Mouse (Mus musculus) gonadal fat pad, adult 2 months (tissue): ENCODE measurements around the gene Nectin1. TPM values are rescaled to one million over a fixed set of nuclear protein-coding genes. Genes with fewer than 3 reads are reported as not detected.
A peak's percentile ranks its signal among the peaks of the same experiment; 100 is the strongest.

Experiments used
- DNase-seq: peaks from one replicate; pipeline ENCODE4 v3.0.0-alpha.2; 2012; ENCODE audit warnings: low read depth
- polyA plus RNA-seq: library from polyadenylated mRNA; depleted of rRNA; stranded (reverse); fragments of >200 nt; gene quantifications from 2 replicates; pipeline ENCODE4 v1.2.3, GENCODE M21; 2012; rRNA removed

Gene Nectin1
- 6.7 and 10.8 TPM in 2 replicates for polyA plus RNA-seq

DNA sequence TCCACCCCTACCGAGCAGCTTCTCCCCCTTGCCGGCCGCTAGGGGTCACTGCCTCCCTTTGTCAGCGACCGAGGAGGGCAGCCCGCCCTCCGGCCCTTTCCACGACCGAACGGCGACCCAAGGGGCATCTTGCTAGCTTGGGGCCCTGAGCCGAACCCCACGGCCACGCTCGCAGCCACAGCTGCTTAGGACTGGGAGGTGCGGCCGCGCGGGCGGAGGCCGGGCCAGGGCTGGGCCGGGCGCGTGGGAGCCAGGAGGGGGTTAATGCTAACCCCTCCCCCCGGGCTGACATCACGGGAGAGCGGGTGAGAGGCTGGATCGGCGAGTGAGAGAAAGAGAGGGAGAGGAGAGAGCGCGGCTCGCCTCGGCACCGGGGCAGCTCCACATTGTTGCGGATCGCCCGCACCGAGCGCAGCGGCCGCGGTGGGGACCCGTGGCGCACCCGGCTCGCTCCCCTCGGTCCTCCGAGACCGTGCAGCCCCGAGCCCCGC, at the start of gene Nectin1:
Nectin1 (plus strand) TSS at position 338 of the 491 bp plus-strand sequence.
- no peak for DNase-seq

DNA sequence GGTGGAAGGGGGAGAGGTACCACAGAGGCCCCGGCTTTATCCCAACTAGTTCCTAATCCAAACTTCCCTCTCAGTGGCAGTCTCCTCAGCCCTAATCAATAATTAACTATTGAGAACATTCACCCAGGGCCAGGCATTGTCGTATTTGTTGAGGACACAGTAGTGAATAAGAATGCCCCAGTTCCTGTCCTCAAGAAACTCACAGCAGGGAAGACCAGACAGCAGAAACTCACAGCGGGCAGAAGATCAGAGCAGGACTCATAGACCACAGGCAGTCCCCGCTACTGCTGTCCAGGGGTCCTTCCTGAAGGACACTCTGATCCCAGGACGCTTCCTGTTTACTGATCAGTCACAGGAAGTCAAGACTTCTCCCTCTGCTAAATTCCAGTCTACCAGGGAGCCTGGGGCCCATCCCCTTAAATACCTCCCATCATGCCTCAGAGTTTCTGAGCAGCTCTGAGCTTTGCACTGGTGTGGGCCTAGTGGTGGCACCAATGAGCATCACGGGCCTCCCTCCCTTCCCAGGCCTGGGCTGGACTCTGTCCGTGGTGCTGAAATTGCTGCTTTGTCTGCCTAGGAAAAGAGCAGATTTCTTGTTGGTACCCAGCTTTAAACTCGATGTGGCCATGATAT, 45.6 kb upstream of the Nectin1 start:
- no peak for DNase-seq

DNA sequence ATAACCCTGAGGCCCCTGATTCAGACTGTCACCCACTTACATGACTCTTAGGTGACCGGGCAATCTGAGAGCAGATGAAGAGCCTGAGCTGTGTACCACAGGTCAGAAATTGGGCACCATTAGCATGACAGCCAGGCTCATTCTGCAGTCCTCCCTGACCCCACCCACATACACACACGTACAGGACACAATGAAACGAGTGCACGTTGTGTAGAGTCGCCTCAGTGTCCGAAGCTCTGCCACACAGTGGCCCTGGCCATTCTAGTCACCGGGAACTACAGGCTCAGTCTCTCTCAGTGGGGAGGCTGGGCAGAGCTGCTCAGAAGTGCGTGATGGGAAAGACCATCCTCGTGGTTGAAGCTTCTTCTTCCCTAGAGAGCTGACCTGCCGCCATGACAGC, 44.9 kb upstream of the Nectin1 start:
- DNase-seq, result no peak

DNA sequence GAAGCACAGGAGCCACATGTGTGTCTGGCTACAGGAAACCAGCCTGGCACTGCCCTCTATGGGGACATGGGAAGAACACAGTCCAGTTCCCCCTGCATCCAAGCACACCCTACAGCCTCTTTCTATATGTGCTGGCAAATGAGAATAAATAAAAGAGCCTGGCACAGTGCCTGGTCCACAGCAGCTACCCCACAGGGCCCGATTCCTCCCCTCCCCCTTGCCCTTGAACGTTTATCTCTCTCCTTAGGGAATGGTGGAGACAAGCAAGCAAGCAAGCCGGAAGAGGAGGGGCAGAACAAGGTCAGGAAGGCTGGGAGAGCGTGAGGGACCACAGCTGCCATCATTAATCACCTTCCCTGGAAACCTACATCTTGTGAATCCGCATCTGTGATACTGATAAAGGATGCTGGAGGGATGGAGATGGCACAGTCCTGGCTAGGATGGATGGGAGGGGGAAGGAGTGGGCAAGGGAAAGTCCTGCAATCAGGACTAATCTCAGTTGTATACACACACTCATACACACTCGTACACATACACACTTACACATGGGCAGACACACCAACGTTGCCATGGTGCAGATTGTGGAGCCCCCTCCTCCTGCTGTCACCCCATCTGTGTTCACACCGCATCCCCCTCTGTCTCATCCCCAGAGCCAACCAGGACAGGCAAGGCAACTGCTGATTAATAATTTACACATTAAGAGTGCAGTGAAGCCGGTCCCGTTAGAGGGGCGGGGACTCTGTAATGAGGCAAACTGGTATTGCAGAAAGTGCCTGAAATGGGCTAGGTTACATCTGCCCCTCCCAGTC, 44.2 kb upstream of the Nectin1 start:
- no peak for DNase-seq

DNA sequence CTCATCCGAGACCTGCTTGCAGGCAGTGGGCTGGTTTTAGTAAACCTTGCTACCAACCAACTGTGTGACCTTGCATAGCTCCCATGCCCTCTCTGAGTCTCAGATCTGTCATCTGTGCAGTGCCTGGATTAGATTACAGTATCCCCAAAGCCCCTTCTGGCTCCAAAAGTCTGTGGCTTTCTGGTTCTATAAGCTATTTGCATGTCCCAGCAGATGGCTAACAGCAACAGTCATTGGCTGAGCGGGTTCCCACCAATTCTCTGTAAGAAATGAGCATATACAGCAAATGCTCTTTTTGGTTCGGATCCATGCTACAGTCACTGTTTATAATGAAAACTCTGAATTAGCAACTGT, 43.6 kb upstream of the Nectin1 start:
- DNase-seq, result no peak

DNA sequence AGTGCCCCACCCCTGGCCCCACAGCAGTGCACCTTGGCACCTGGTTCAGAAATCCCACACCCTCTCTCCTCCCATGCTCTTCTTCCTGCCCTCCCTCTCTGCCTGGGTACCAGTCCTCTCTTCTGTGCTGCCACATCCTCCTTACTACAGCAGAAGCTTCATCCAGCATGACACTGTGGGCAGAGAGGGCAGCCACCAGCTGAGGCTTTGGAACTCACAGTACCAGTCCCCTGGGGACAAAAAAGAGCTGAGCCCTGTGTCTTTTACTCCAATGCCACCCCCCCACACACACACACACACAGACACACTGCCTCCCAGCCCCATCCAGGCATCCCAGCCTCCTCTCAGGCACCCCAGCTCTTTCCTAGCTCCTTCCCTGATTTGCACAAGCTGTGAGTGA, 42.0 kb upstream of the Nectin1 start:
- DNase-seq, result no peak

DNA sequence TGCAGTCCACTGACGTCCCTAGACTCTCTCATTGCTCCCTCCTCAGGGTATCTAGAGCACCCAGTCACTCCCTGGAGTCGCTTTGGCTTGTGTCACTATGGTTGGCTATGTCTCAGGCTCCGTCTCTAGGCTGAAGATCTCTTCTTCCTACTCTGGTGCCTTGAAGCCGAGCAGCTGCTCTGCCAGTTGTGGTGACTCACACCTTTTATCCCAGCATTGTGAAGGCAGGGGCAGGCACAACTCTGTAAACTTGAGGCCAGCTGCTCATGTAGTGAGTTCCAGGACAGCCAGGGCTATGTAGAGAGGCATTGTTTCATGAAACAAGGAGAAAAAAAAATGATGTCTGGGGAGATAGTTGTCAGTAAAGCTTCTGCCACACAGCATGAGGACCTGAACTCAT, 36.2 kb upstream of the Nectin1 start:
- DNase-seq, result no peak

DNA sequence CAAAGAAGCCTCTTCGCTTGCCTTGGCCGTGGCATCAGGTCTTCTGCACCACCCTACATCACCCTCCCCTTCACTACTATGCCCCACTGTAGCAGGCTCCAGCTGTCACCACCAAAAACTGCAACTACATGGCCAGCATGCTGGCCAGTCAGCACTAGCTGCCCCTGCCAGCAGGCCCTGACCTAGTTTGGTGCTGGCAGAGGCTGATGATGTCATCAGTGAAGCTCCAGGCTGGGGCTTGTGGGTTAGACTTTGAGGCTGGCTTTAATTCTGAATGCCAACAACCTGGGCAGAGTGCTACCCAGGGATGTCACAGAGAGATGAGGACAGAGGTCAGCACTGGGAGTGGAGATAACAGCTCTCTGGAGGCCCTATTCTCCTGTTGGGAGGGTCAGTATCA, 35.1 kb upstream of the Nectin1 start:
- no peak for DNase-seq

DNA sequence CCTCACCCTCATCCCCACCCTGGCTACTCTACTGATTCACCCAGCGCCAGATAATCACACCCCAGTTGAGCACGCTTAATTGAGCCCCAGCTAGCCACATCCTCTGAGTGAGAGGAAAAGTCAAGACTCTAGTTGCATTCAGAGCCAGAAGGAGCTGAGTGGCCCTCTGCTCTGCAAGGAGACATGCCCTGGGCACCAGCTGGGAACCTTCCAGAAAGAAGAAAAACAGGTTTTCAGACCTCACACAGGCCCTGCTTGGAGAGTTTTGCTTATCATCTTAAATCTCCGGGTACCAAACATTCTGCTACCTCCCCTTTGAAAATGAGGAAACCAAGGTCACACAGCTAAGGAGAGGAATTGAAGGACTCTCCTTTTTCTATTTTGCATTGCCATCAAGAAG, 30.4 kb upstream of the Nectin1 start:
- no peak for DNase-seq

DNA sequence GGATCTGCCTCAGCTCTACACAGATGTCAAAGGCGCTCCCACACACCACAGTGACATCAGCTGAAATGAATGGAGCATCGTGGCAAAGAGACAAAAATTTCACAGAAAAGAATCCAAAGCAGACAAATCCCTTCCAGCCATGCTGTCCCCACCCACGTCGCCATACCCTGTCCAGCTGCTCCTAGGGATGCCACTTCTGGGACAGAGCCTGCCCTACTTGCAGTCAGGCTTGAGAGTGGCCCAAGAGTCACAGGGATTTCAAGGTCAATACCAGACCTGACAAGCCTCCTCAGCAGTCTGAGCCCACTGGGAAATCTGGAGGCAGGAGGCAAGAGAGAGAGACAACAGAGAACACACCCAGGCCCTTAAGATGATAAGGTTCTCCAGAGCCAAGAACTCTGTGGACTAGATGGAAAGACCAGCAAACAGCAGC, 24.4 kb upstream of the Nectin1 start:
- peak; percentile 45 for DNase-seq

DNA sequence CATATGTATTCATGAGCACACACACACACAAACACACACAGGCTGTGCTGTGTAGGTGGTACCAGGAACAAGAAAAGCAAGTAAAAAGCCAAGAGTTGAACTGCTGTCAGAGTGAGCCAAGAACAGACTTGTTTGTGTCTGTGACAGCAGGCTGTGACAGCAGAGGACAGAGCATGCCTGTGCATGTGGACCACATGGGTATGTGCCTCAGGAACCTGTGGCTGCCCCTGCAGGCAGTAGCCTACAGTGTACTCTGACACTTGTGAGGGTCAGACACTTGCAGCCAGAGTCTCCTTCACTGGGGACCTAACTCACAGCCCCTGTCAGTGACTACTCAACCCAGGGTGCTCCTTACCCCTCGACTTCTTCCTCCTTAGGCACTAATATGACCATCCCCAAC, 23.7 kb upstream of the Nectin1 start:
- DNase-seq, result peak; percentile 41

DNA sequence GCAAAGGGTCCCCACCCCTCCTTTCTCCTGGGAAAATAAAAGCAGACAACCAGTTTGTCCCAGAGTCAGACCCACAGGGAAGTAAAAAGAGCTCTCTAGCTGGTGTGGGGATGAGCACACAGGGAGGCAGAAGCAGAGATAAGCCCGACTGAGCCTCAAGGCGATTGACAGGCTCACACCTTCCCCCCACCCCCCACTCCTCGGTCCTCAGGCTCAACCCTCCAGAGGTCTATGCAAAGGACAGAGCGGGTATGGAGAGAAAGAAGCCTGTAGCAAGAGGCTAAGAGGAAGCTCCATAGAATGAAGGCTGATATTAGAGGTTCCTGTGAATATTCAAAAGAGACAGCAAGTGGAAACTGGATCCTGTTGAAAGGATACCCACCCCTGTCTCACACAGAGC, 19.7 kb upstream of the Nectin1 start:
- no peak for DNase-seq

DNA sequence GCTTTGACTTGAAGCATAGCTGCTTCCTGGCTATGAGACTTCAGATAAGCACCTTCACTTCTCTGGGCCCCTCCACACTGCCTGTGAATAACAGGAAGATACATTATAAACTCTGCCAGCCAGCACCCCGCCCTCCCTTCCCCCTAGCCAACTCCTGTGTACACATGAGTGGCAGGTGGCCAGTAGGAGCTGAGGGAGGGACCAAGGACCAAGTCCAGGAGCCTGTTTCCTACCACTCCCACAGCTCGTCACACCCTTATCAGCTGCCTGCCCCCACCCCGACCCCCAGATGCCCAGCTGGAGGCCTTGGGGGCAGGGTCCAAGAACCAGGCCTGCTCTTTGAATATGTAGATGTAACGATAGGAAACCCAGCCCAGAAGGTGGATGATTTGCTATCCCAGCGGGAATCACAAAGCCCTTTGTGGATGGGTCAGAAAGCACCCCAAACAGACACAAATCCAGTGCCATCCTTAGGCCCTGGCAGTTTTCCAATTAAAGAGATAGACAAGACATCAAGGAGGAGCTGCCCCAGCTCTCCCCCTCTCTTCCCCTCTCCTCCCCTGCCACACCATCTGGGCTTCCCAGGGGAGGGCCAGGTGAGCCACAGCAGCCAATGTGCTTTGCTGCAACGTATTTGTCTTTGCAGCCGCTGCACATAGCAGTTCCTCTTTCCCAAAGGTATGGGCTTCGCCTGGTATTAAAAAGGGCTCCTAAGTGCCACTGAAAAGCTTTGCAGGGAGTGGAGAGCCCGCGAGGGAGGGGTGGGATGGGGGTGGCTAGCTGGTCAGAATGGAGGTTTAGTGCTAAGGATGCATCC, 14.1 kb upstream of the Nectin1 start:
- no peak for DNase-seq

DNA sequence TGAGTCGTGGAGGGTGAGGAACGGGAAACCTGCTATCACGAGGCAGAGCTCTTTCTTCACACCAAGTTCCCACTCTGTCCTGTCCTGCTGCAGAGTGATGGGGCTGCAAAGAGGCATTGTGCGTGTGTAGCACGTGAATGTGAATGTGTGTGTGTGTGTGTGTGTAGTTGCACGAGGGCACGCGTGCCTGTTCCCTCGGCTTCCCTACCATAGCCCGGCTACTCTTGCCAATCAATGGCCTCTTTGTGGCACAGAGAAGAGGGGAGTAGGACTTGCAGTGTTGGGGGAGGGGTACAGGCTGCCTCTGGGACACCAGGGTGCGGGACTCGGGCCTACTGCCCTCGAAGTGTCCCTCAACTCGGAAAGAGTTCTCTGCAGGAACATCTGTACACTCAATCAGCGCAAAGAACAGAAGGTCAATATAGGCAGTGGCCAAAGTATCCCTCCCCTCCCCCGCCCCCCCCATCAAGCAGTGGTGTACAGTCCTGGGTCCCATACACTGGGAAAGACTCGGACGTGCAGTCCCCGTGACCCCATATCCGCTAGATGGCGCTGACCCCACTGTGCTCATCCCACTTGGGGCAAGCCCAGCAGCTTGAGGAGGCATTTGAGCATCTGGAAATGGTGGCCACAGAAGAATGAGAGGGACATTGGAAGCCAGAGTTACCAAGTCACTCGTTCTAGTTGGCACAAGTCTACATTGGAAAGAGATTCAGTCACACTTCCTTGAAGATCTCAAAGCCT, 13.3 kb upstream of the Nectin1 start:
- DNase-seq, result no peak

DNA sequence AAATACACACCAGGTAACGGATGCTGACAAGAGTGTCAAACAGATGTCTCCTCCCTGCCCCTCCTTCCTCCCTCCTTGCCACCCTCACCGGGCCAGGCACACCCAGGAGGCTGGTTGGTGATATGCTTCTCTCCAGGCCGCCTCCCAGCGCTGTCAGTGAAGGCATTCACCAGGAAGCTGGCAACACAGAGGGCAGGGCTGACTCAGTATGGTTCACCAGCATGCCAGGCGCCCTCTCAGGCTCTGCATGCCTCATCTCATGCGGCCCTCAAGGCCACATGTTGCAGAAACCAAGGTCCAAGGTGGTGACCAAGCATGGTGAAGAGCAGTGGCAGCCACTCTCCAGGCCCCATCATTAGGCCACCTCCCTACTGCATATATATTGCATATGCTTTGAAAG, 11.9 kb upstream of the Nectin1 start:
- DNase-seq, result no peak

DNA sequence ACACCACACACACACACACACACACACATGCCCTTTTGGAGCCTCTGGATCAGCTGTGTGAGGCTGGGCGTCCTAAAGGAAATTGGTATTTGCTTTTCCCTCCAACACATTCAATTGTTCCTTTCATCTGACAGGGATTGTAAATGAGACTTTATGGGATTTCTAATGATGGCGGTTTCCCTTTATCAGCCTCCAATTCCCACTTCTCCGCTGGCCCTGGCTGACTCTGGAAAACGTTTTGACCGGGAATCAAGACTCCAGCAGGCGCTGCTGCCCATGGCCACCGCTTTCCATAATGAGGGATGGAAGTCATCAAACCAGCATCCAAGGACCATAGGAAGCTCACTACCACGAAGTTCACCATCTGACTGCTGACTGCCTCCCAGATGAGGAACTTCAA, 11.1 kb upstream of the Nectin1 start:
- DNase-seq, result no peak

DNA sequence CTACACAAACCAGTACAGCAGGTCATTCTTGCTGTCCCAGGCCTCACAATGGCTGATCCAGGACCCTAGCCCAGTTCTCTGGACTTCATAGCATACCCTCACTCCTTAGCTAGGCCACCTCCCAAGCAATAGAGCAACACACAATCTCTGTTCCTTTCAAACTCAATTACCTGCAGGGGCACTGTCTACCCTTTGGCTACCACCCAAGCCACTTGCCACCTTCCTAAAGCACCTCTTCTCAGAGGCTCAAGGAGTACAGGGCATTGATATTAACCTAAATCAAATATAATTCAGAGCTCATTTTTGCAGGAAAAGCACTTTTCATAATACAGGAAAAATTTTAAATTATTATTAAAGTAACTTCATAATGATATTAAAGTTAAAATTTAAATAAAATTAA, 8.8 kb upstream of the Nectin1 start:
- DNase-seq, result no peak

DNA sequence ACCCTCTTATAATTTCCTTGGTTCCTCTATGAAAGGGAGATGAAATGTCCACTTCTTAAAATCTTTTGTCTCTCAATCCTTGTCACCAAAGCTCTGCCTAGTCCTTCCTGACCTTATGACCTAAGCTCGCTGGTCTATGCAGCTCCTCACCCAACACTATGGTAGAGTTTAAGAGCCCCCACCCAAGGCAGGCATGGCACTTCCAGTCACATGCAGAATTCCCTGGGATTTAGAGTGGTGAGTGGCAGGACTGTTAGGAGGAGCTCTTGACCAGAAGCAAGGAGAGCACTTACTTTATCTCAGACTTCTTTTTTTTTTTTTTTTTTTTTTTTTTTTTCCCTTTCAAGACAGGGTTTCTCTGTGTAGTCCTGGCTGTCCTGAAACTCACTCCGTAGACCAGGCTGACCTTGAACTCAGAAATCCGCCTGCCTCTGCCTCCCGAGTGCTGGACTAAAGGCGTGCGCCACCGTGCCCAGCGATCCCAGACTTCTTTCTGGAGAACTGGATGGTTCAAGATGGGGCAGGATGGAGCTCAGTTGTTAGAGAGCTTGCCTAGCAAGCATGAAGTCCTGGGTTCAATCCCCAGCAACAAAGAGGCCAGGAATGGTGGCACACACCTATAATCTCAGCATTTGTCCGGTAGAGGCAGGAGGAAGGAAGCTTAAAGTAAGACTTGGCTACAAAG, 7.6 kb upstream of the Nectin1 start:
- DNase-seq, result no peak

DNA sequence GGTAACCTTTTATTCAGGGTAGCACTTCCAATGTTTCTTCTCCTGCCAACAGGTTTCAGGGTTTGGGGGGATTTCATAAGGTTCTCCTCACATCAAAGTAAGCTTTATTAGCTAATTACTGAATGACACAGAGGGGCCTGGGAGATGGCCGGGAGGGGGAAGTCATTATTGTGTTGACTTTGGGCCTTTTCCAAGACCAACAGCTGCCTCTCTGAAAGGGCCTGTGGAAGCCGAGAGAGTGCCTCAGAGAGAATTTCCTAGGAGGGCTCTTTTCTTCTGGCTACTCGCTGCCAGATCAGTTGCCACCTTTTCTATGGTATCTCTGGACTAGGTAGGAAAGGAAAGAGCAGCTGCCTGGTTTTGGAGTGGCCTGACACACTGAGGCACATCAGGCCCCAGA, 6.5 kb upstream of the Nectin1 start:
- no peak for DNase-seq

DNA sequence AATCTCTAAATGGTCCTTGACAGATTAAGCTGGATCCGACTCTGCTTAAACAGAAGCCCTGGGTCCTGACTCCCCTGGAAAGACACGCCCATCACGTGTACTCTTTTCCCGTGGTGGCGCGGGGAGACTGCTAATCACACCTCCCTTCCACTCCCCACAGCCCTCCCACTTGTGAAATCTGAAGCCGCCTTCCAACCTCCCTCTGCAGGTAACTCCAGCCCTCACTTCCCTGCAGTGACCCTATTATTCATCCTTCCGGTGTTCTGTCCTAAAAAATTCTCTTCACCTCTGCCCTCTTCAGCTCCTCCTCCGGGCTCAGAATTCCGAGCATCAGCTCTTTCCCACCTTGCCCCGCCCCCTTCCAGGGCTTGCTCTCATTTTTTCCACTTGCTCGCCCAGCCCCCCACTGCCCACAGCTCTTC, 5.9 kb upstream of the Nectin1 start:
- no peak for DNase-seq

DNA sequence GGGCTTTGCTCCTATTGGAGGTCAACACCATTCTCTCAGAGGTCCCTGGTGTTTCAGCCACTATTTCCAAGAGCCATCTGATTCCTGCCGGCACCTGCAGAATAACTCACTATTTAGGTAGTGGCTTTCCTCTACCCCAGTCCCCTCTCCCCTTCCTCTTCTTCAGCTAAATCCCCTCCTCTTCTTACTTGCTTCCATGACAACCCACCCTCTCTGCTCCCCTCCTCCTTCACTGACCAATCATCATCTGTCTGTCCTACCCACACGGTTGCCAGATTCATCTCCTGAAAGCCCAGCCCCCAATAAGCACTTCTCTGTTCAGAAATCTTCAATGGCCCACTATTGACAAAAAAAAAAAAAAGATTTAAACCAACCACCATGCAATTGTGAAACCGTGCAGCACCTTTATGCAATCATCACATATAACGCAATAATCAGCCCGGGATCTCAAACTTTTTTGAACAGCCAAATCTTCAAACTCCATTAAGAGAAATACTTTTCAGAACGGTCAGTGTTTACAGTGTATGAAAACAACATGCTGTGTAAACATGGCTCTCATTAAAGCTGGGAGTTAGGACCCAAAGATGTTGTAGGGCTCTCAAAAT, 5.2 kb upstream of the Nectin1 start:
- DNase-seq, result no peak
